Mouse (Mus musculus): ENCODE data around the gene Hectd3.

Gene Hectd3

DNA sequence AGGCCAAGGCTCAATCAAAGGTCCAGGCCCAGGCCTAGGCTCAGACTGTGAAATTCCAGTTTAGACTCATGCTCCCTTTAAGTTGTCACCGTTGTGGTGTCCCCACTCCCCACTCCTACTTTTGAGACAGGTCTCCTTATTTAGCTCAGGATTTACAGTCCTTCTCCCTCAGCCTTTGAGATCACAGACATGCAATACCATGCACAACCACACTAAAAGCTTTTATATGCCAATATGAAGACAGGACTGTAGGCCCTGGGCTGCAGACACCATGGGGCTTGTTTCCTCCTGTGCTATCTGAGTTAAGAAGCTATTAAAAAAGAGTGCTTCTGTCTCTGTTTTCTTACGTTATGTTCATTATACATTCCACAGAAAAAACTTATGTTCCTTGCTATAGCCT, 22.6 kb downstream of the Hectd3 start:
- DNase-seq (ENCODE audit: low read depth, low spot score), result no peak

DNA sequence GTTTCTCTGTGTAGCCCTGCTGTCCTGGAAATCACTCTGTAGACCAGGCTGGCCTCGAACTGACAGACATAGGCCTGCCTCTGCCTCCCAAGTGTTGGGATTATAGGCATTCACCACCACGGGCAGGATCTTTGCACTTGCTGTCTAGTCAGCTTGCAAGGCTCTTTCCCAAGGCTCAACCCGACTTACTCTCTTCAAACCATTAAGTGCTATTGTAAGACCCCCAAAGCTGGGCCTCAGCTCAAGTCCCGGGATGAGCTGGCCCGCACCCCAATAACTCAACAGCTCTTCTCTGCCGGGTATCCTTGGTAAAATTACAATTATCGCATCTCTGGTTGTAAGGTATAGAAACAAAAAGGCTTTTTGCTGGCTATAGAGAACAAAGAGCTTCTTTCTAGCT, 23.2 kb downstream of the Hectd3 start:
- DNase-seq (ENCODE audit: low read depth, low spot score), result no peak

DNA sequence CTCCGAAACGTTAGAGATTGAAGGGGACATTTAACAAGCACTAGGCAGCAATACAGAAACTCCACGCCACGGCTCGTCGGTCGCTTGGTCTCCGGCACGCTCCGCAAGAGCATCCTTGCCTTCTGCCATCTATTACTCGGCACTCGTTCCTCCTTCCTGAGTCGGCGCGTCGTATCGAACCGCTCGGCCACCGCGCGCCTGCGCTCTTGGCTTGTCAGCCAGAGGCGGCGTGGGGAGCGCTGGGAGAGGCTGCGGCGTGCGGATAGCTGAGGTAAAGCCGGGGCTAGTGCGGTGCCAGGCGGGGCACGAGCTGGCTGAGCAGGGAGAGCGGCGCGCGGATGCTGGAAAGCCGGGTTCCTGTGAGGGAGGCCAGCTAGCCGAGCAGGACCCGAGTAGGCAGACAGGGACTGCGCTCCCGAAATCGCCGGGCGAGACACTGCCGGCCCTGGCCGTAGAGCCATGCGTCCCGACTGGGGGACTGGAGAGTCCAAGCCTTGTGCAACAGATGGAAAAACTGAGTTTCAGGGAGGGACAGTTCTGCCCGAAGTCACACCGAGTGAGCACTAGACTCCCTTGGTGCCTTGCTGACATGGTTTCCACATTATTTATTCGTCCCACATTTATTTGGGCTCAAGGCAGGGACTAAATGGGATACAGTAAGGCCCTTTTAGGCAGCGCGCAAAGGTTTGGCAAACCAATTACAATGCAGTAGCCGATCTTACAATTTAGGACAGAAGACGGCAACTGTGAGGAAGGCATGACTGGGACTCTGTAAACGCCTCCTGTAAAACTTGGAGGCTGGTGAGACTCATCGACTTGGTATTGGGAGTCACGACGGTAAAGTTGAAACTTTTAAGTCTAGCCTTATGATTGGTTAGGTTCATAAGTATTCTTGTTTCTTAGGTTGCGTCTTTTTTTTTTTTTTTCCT, 24.4 kb downstream of the Hectd3 start, which contains the start of gene Eif2b3:
TSS of gene Eif2b3 (plus strand) at position 197 of the 929 bp plus-strand sequence.
- DNase-seq (ENCODE audit: low read depth, low spot score), result peak; percentile 94

DNA sequence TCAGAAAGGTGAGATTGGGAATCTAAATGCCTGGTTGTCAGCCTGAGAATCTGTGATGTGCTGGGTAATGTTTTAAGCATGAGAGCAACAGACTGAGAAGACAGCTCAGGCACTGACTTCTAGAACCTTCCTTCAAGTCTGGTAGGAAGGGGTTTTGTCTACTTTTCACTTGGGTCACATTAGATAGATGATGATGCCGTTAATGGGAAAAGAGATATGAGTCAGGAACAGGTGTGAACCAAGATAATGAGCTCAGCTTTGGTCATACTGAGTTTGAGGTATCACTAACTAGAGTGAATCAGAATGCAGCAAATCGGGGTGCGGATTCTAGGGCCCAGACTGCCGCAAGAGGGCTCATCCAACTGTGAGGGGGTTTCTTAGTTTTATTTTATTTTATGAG, 28.4 kb downstream of the Hectd3 start:
- DNase-seq (ENCODE audit: low read depth, low spot score), result no peak

DNA sequence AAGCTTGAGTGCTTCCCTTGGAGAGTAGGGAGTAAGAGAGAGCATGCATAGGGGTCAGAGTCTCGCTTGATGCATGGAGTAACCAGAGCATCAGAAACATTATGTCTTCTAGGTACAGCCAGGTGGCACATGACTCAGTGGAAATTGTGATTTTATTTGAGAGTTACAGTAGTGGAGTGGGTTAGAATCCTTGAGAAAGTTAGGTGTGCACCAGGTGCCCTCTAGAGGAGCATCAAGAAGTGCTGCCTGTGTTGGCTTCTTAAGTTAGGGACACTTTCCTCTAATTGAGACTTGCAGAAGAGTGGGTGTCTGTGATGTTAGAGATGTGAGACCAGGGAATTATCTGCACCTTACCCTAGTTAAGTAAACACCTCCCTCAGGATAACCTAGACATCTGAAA, 36.0 kb downstream of the Hectd3 start:
- DNase-seq (ENCODE audit: low read depth, low spot score), result peak; percentile 32

DNA sequence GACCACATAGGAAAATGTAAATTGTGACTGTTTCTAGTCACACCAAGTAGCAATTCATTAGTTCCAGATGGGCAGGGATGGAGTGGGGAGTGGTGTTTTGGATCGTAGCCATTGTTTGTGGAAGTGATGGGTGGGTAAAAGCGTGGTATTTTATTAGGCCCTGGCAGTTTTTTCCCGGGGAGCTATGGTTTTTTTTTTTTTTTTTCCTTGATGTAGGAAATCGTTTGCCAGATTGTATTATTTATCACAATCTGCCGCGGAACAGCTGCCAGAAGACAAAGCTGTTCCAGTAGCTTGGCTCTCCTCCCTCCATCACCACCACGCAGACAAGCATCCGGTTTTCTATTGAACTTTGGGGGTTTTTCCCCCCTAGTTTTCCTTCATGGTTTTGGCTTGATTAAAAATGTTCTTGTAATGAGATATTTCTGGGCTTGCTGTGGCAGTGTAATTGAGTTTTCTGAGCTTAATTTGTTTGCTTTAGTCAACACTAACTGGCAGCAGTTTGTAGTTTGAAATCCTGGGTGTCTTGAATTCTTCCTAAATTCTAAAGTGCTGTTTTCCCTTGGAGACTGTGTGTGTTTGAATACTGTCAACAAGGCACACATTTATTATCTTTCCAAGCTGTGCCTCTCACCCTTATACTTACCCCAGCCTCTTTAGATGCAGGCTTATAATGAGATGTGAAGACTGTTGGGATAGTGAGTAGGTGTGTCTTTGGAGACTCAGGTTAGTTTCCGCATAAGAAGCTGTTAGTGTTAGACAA, 45.0 kb downstream of the Hectd3 start:
- DNase-seq (ENCODE audit: low read depth, low spot score), result no peak

DNA sequence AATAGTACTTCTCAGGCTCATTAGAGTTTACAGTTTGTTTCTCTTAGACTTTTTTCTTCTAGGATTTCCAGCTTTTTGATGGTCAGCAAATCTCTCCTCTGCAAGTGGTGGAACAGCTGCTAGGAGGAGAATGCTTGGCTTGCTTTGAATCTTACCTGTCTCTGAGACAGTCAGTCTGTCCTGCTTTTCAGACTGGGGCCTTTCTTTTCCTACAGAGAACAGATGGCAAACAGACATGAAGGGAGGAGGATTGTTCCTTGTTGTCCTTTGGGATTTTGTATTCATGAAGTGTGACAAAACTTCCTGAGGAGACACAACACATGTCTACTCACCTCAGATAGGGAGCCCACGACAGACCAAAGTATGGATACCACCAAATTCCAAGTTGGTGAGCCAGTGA, 45.7 kb downstream of the Hectd3 start:
- DNase-seq (ENCODE audit: low read depth, low spot score), result no peak

DNA sequence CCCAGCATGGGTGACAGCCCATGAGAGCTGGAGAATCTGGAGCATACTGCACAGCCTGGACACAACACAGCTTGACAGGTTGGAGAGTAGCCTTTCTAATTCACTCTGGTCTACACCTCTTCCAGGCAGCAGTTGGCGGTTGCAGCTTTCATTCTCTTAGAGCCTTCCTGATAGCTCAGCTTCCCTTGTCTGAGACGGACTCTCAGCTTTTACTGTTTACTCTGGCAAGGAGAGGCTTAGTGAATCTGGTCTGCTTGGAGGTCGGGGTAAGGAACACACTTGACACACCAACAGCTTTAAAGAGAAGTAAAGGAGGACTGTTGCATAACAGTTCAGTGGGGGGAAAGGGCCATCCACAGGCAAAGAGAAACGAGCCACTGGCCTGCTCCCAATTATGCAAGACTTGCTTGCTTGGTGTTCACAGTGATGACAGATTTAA, 46.2 kb downstream of the Hectd3 start:
- DNase-seq (ENCODE audit: low read depth, low spot score), result no peak

DNA sequence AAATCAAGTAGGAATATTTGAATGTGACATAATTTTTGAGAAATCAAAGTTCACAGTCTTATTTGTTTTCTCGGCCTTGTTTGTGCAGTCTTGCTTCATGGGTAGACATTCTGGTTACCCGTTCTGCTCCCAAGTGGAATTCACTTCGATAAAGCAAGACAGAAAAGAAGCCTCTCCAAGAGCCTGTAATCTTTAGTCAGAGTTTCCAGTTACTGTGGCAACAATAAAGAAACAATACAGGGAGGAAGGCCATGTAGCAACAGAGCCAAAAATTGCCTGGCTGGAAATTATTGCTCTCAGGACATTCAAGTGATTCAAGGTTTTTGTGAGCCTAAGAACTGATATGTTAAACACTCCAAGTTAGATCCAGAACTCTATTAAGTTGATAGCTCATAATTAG, 53.7 kb downstream of the Hectd3 start:
- no peak for DNase-seq (ENCODE audit: low read depth, low spot score)

DNA sequence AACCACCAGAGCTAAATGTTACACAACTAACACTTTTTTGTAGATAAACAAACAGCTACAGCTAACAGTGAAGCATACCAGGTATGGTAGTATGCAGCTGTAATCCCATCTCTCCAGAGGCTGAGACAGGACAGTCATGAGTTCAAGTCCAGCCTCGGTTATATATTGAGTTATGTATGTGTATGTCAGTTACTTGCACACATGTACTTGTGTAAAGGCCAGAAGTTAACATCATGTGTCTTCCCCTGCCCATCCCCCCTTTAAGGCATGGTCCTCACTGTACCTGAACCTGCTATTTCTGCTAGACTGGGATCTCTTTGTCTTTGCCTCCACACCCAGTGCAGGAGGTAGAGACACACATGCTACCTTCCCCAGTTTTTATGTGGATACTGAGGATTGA, 54.4 kb downstream of the Hectd3 start:
- DNase-seq (ENCODE audit: low read depth, low spot score), result no peak

DNA sequence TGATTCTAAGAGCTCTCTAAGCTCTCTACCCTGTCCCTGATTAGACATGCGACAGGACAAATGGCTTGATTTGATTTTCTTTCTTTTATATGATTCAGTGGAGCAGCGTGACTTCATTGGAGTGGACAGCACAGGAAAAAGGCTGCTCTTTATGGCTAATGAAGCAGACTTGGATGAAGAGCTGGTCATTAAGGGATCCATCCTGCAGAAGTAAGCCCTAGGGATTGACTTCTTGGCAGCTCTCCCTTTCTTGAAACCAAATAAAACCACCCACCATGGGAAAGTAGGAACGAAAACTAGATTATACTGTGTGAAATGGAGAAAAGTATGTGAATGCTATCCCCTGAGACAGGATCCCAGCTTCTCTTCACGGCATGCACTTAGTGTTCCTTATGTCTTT, 57.5 kb downstream of the Hectd3 start:
- DNase-seq (ENCODE audit: low read depth, low spot score), result no peak

DNA sequence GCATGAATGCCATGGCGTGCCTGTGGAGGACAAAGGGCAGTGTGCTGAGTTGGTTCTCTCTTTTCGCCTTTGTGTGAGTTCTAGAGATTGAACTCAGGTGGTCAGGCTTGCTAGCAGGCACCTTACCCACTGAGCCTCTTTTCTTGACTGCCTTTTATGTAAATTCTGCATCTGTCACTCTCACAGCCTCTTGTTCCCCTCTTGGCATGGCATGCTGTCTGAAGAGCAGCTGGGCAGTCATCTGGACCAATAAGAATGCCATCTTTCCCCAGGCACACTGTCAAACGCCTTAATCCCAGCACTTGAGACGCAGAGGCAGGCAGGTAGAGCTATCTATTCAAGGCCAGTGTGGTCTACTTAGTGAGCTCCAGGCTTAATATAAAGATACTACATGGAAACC, 58.8 kb downstream of the Hectd3 start:
- no peak for DNase-seq (ENCODE audit: low read depth, low spot score)
